Comparison of ENCODE assay signal across 22 mouse cellular contexts in the genomic region with DNA sequence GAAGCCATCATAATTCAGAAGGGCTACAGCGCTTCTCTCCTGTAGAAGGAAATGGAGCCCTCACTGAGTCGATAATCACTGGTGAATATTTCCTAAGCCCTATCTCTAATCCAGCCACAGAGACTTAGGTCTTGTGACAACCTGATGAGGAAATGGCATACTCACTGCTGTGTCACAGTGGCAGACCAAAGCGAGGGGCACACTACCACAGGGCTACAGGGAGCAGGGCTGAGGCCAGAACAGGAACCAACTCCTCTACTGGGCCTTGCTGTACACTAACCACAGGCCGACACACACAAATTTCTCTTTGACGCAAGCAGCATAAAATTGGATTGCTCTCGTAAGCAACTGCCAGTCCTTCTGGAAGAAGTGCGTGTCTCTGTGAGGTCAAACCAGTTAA.
DNase-seq lines count a peak whose midpoint lies in the region; ATAC-seq and TF ChIP-seq lines count a peak whose summit lies in the region.
"Had no signal": no experiment of that assay in that cellular context is flagged by ENCODE, and none has a peak within 500 bp of the region (broad histone marks: within the 10 kb centered on the region; RNA-seq: fewer than 3 reads in every experiment).

No protein-coding gene starts in this region.

- peak; percentile 2 for DNase-seq in lung, postnatal 36 days
- DNase-seq in lung, adult 2 months, result no peak
- DNase-seq in skeletal muscle tissue, adult 2 months (ENCODE audit: low read depth, low spot score), result peak; percentile 4
- DNase-seq in ovary, adult 18-20 months (ENCODE audit: low spot score), result no peak
- DNase-seq in layer of hippocampus, postnatal 14 days (ENCODE audit: low spot score in 2 of 2), result no peak
- DNase-seq in retina, postnatal 1 day, result no peak
- DNase-seq: adrenal gland, adult 8-10 months; B cell, adult 2 months; cerebellum, postnatal 25 days; kidney, adult 2 months; kidney, postnatal 10 days; layer of hippocampus, postnatal 36 days; lung, adult 18-20 months; lung, postnatal 14 days; thymus, adult 18-20 months; thymus, postnatal 4 days had no signal

- H3K4me1 ChIP-seq in lung, adult 2 months (ENCODE audit: control insufficient read depth, insufficient read depth, low read length), result no peaks in the 10 kb centered on the region
- H3K4me1 ChIP-seq: forebrain, embryonic 13.5 days; heart, embryonic 13.5 days; limb, embryonic 13.5 days had no signal

- 70% methylated on average over 7 of the region's 7 CpGs for WGBS in lung, adult 2 months

- TF ChIP-seq POLR2A in lung, adult 2 months (IDR thresholded peaks at IDR 0.05; ENCODE audit: borderline replicate concordance, extremely low read depth, low read depth, low read length), result no peak

- ATAC-seq in hematopoietic stem cell, adult 5-6 weeks (replicated peaks in 1 of 2; ENCODE audit: insufficient read depth in 1 of 2, low FRiP score in 2 of 2, low TSS enrichment in 1 of 2, low read depth in 1 of 2, poor library complexity in 2 of 2, severe bottlenecking in 2 of 2), result peak; percentile 99 to 100
- ATAC-seq in megakaryocyte progenitor cell, adult 5-6 weeks (replicated peaks; ENCODE audit: poor library complexity), result peak; percentile 99
- ATAC-seq: forebrain, embryonic 13.5 days; Patski had no signal

- TF ChIP-seq CTCF in lung, adult 2 months (IDR thresholded peaks at IDR 0.05; ENCODE audit: insufficient read depth, low read length), result no peak

- H3K4me3 ChIP-seq in lung, adult 2 months (replicated peaks; ENCODE audit: extremely low read depth, low read depth, low read length), result no peak overlapping the region
- H3K4me3 ChIP-seq: forebrain, embryonic 13.5 days; heart, embryonic 13.5 days; limb, embryonic 13.5 days had no signal

Comparison
In these comparisons a context has a peak if more than half of its experiments do, and no peak if none do; other contexts are left out.
1. DNase-seq: peak in lung, postnatal 36 days (single experiment) and skeletal muscle tissue, adult 2 months (single experiment); none in lung, adult 2 months (single experiment), ovary, adult 18-20 months (single experiment), layer of hippocampus, postnatal 14 days (0 of 2) and retina, postnatal 1 day (single experiment).